Mouse (Mus musculus) retina, adult 2 months (tissue): ENCODE results near the gene Dtnbp1.

Experiments used
- DNase-seq: peaks from one replicate; pipeline ENCODE4 v3.0.0-alpha.2; 2012; ENCODE audit warnings: low read depth, low spot score

Gene Dtnbp1

GRCm38 (mm10) chr13:44948320-44949250 lies 53.4 kb downstream of the Dtnbp1 start:
- no peak for DNase-seq

- DNase-seq = no peak
These were observed 54.9 kb downstream of the Dtnbp1 start for GRCm38 (mm10) chr13:44946880-44947635.

GRCm38 (mm10) chr13:44943618-44944017 lies 58.3 kb downstream of the Dtnbp1 start:
- DNase-seq = no peak

GRCm38 (mm10) chr13:44939326-44940035 lies 62.5 kb downstream of the Dtnbp1 start:
- no peak for DNase-seq

GRCm38 (mm10) chr13:44937681-44938080 lies 64.3 kb downstream of the Dtnbp1 start:
- no peak for DNase-seq

- no peak for DNase-seq
These were observed 68.4 kb downstream of the Dtnbp1 start for GRCm38 (mm10) chr13:44933575-44933974.

GRCm38 (mm10) chr13:44932307-44933264 lies 69.4 kb downstream of the Dtnbp1 start:
- no peak for DNase-seq

GRCm38 (mm10) chr13:44926311-44926710 lies 75.6 kb downstream of the Dtnbp1 start:
- no peak for DNase-seq

GRCm38 (mm10) chr13:44925173-44925572 lies 76.8 kb downstream of the Dtnbp1 start:
- no peak for DNase-seq

GRCm38 (mm10) chr13:44924042-44924441 lies 77.9 kb downstream of the Dtnbp1 start:
- no peak for DNase-seq

- DNase-seq = no peak
These were observed 80.2 kb downstream of the Dtnbp1 start for GRCm38 (mm10) chr13:44921721-44922120.

- no peak for DNase-seq
These were observed 80.9 kb downstream of the Dtnbp1 start for GRCm38 (mm10) chr13:44921095-44921494.

GRCm38 (mm10) chr13:44918269-44918668 lies 83.7 kb downstream of the Dtnbp1 start:
- no peak for DNase-seq

GRCm38 (mm10) chr13:44917202-44917601 lies 84.7 kb downstream of the Dtnbp1 start:
- DNase-seq = no peak

- no peak for DNase-seq
These were observed 86.0 kb downstream of the Dtnbp1 start for GRCm38 (mm10) chr13:44915945-44916344.

- no peak for DNase-seq
These were observed 86.6 kb downstream of the Dtnbp1 start for GRCm38 (mm10) chr13:44915382-44915781.

- DNase-seq = peak; percentile 20
These were observed 88.4 kb downstream of the Dtnbp1 start for GRCm38 (mm10) chr13:44913560-44913959.

- no peak for DNase-seq
These were observed 89.1 kb downstream of the Dtnbp1 start for GRCm38 (mm10) chr13:44912851-44913250.

- DNase-seq = no peak
These were observed 93.2 kb downstream of the Dtnbp1 start for GRCm38 (mm10) chr13:44908790-44909189.

GRCm38 (mm10) chr13:44907702-44908101 lies 94.2 kb downstream of the Dtnbp1 start:
- DNase-seq = no peak

GRCm38 (mm10) chr13:44906141-44906540 lies 95.8 kb downstream of the Dtnbp1 start:
- DNase-seq = no peak
